Mouse (Mus musculus): ENCODE measurements around the gene Gm1123.

DNA sequence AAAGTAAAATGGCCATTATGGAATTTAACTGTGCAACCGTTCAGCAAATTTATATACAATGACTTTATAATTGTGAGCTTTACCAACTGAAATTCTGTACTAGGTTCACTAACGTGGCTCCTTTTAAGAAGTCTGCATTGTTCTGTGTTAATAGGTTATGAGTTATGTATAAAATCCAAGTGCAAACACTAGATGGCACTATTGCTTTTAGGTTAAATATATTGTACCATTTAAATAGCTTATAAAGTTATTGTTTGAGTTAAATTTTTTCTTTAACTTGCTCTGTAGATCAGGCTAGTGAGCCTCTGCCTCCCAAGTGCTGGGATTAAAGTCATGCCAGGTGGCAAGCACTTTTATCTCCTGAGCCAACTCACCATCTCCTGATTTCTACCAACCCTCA lies 28.7 kb upstream of the Gm1123 start:
- TF ChIP-seq POLR2A (IDR thresholded peaks at IDR 0.05; ENCODE audit: insufficient read depth, low read depth, low read length) (no peak), CTCF (IDR thresholded peaks at IDR 0.05) (peak; percentile 81)

Measured in heart, adult 2 months (tissue).